Mouse (Mus musculus) yolk sac, embryonic 10.5 days (tissue): Measurements from ENCODE around the gene Des.

Experiments
- DNase-seq: peaks from one replicate; pipeline ENCODE4 v3.0.0-alpha.2; 2017; ENCODE audit warnings: low spot score

Gene Des

GRCm38 (mm10) chr1:75360112-75361031 lies at the start of gene Des:
Gene Des, plus strand, starts transcription at chr1:75360329.
- DNase-seq: peak; percentile 36

- DNase-seq: no peak
Observed at GRCm38 (mm10) chr1:75311694-75312093, 48.4 kb upstream of the Des start.

GRCm38 (mm10) chr1:75315011-75315410 lies 45.1 kb upstream of the Des start:
- DNase-seq: no peak

GRCm38 (mm10) chr1:75315456-75316365 lies 44.4 kb upstream of the Des start:
- no peak for DNase-seq

- DNase-seq: peak; percentile 93
Observed at GRCm38 (mm10) chr1:75316861-75317240, 43.3 kb upstream of the Des start.

GRCm38 (mm10) chr1:75317241-75318201 lies 42.6 kb upstream of the Des start, which contains the start of gene Dnpep:
Gene Dnpep, minus strand, starts transcription at chr1:75317990.
- DNase-seq: peak; percentile 100

GRCm38 (mm10) chr1:75318301-75318700 lies 41.8 kb upstream of the Des start:
- DNase-seq: no peak

GRCm38 (mm10) chr1:75318736-75319135 lies 41.4 kb upstream of the Des start:
- no peak for DNase-seq

- DNase-seq: no peak
Observed at GRCm38 (mm10) chr1:75319166-75319565, 41.0 kb upstream of the Des start.

GRCm38 (mm10) chr1:75327461-75327860 lies 32.7 kb upstream of the Des start:
- no peak for DNase-seq

- DNase-seq: no peak
Observed at GRCm38 (mm10) chr1:75331271-75331670, 28.9 kb upstream of the Des start.

- DNase-seq: peak; percentile 13
Observed at GRCm38 (mm10) chr1:75336461-75336860, 23.7 kb upstream of the Des start.

- no peak for DNase-seq
Observed at GRCm38 (mm10) chr1:75337097-75337496, 23.0 kb upstream of the Des start.

- DNase-seq: peak; percentile 78
Observed at GRCm38 (mm10) chr1:75338091-75338694, 21.9 kb upstream of the Des start.

- DNase-seq: no peak
Observed at GRCm38 (mm10) chr1:75339337-75339736, 20.8 kb upstream of the Des start.

- no peak for DNase-seq
Observed at GRCm38 (mm10) chr1:75340519-75340918, 19.6 kb upstream of the Des start.

GRCm38 (mm10) chr1:75342874-75343416 lies 17.2 kb upstream of the Des start:
- DNase-seq: peak; percentile 53

GRCm38 (mm10) chr1:75344291-75345035 lies 15.7 kb upstream of the Des start:
- DNase-seq: peak; percentile 64

GRCm38 (mm10) chr1:75345036-75345935 lies 14.8 kb upstream of the Des start:
- DNase-seq: peak; percentile 27
